Mouse (Mus musculus): ENCODE measurements around the gene Pm20d1.

GRCm38 (mm10) chr1:131830561-131830960 lies 33.4 kb downstream of the Pm20d1 start:
- TF ChIP-seq CTCF (IDR thresholded peaks at IDR 0.05; ENCODE audit: borderline replicate concordance, control insufficient read depth, extremely low read depth, insufficient read depth, low read length, poor library complexity) (no peak), POLR2A (IDR thresholded peaks at IDR 0.05; ENCODE audit: control insufficient read depth, extremely low read depth, insufficient read depth, low read length, poor library complexity) (no peak)

Data from thymus, adult 2 months (tissue).